Mouse (Mus musculus) liver, embryonic 12.5 days (tissue): ENCODE measurements around the gene Calu. TPM values are rescaled to one million over a fixed set of nuclear protein-coding genes. Genes with fewer than 3 reads are reported as not detected.

Source experiments
- microRNA-seq: library from miRNA; unstranded; fragments of <30 nt; microRNA quantifications from one replicate; pipeline ENCODE4, GENCODE M21; 2017
- polyA plus RNA-seq: library from polyadenylated mRNA; unstranded; fragments of >200 nt; fragmentation: Nextera tagmentation; extraction: Ambion mirVana; gene quantifications from 2 replicates; pipeline ENCODE4 v1.2.1, GENCODE M21; 2016

Gene Calu
- polyA plus RNA-seq, 1 experiment from 2014 or later, result 131 TPM

Small RNA genes lying within 50 kb of the gene (microRNA-seq; reads per million reads assigned to microRNA genes)
- gene Gm26220, result not detected
- gene Gm44354, result not detected

Other genes with a start within 250 kb of the Calu start
- 23.2 and 27.2 TPM in 2 replicates for gene Rbm28, start 183.1 kb upstream of the Calu start, polyA plus RNA-seq
- gene Prrt4, start 168.5 kb upstream of the Calu start, polyA plus RNA-seq, result 0.07 and 0.12 TPM in 2 replicates
- gene Impdh1, start 131.7 kb upstream of the Calu start, polyA plus RNA-seq, result 13.7 and 14.3 TPM in 2 replicates
- 19.1 and 20.0 TPM in 2 replicates for gene Hilpda, start 75.6 kb upstream of the Calu start, polyA plus RNA-seq
- 0.20 and 0.31 TPM in 2 replicates for gene Fam71f2, start 68.5 kb upstream of the Calu start, polyA plus RNA-seq
- gene Fam71f1, start 28.9 kb upstream of the Calu start, polyA plus RNA-seq, result not detected in 2 replicates
- 0.08 TPM in 1 of 2 replicates, not detected in the other for gene Opn1sw, start 40.4 kb downstream of the Calu start, polyA plus RNA-seq
- gene Ccdc136, start 48.2 kb downstream of the Calu start, polyA plus RNA-seq, result 0.94 and 1.8 TPM in 2 replicates
- gene Flnc, start 85.2 kb downstream of the Calu start, polyA plus RNA-seq, result 2.2 and 2.8 TPM in 2 replicates
- gene Atp6v1f, start 119.6 kb downstream of the Calu start, polyA plus RNA-seq, result 149 and 161 TPM in 2 replicates
- gene Atp6v1fnb, start 123.4 kb downstream of the Calu start, polyA plus RNA-seq, result not detected in 2 replicates
- gene Kcp, start 159.9 kb downstream of the Calu start, polyA plus RNA-seq, result 2.8 and 3.2 TPM in 2 replicates
- gene Irf5, start 178.6 kb downstream of the Calu start, polyA plus RNA-seq, result 5.9 and 7.2 TPM in 2 replicates